Mouse (Mus musculus) T-helper 1 cell (primary cell): ENCODE results near the gene Bcorl1.

ENCODE experiments used
- in situ Hi-C: fragments of 300-600 bp; cut with MboI, MseI; formaldehyde crosslinking; loops from one replicate; pipeline ENCODE4 v1.15.1; 2025; ENCODE audit warnings: high pct_unique_total_duplicates

Bcorl1 gene

GRCm38 (mm10) chrX:48341141-48341540 is at the start of gene Bcorl1:
TSS of gene Bcorl1 (plus strand) at chrX:48341358.
- in situ Hi-C loops, result no loop called here

- in situ Hi-C loops, result no loop called here
Observed at GRCm38 (mm10) chrX:48291413-48291812, 49.7 kb upstream of the Bcorl1 start.

GRCm38 (mm10) chrX:48305356-48305755 is 35.8 kb upstream of the Bcorl1 start:
- in situ Hi-C loops, result no loop called here

GRCm38 (mm10) chrX:48310706-48311517 is 30.2 kb upstream of the Bcorl1 start:
- in situ Hi-C loops, result no loop called here

GRCm38 (mm10) chrX:48311727-48312126 is 29.4 kb upstream of the Bcorl1 start:
- in situ Hi-C loops, result no loop called here

GRCm38 (mm10) chrX:48314530-48315079 is 26.6 kb upstream of the Bcorl1 start:
- in situ Hi-C loops, result no loop called here

- in situ Hi-C loops, result no loop called here
Observed at GRCm38 (mm10) chrX:48317444-48317843, 23.7 kb upstream of the Bcorl1 start.

- in situ Hi-C loops, result no loop called here
Observed at GRCm38 (mm10) chrX:48318194-48318593, 23.0 kb upstream of the Bcorl1 start.

GRCm38 (mm10) chrX:48340441-48341049 is 613 bp upstream of the Bcorl1 start:
- in situ Hi-C loops, result no loop called here

- in situ Hi-C loops, result no loop called here
Observed at GRCm38 (mm10) chrX:48341621-48342161, 533 bp downstream of the Bcorl1 start.

- in situ Hi-C loops, result no loop called here
Observed at GRCm38 (mm10) chrX:48342731-48343130, 1.6 kb downstream of the Bcorl1 start.

- in situ Hi-C loops, result no loop called here
Observed at GRCm38 (mm10) chrX:48343461-48343952, 2.3 kb downstream of the Bcorl1 start.

- in situ Hi-C loops, result no loop called here
Observed at GRCm38 (mm10) chrX:48343966-48344642, 2.9 kb downstream of the Bcorl1 start.

- in situ Hi-C loops, result no loop called here
Observed at GRCm38 (mm10) chrX:48344643-48345384, 3.7 kb downstream of the Bcorl1 start.

GRCm38 (mm10) chrX:48345385-48345932 is 4.3 kb downstream of the Bcorl1 start:
- in situ Hi-C loops, result no loop called here

GRCm38 (mm10) chrX:48355346-48355745 is 14.2 kb downstream of the Bcorl1 start:
- in situ Hi-C loops, result no loop called here

GRCm38 (mm10) chrX:48365836-48366577 is 24.8 kb downstream of the Bcorl1 start:
- in situ Hi-C loops, result no loop called here

- in situ Hi-C loops, result no loop called here
Observed at GRCm38 (mm10) chrX:48367841-48368240, 26.7 kb downstream of the Bcorl1 start.

- in situ Hi-C loops, result no loop called here
Observed at GRCm38 (mm10) chrX:48383643-48384042, 42.5 kb downstream of the Bcorl1 start.

GRCm38 (mm10) chrX:48385927-48386326 is 44.8 kb downstream of the Bcorl1 start:
- in situ Hi-C loops, result no loop called here
